ENCODE assay signal across 32 mouse cellular contexts in the genomic region with DNA sequence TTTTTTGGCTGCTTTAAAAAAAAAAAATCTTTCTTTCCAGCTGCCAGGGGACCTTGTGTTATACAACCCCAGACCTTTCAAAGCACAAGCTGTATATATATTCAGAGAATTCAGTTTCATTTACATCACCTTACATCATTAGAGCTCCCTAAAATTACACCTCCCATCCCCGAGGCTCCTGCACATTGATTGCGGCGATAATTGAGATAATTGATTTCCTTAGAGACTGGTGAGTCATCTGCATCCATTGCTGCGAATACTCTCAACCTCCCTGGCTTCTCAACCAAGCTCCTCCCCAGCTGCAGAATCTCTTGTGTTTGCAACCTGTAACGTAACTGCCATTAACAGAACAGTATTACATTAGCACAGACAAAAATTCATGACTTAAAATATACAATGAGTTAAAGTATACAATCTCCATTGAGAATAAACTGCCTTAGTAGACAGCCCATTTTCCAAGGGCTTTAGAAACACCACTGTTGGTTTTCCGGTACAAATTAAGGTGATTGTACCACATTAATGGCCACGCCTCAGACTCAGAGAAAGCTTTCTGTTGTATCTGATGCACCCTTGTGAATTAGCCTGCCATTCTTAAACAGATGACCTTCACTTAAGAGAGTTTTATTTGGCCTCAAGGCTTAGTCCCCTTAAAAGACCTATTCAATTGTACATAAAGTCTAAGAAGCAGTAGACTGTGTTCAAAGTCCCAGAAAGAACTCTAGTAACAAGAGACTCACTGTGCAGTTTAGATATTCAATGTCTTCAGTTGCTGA. TPM values are rescaled to one million over a fixed set of nuclear protein-coding genes. Genes with fewer than 3 reads are reported as not detected.
DNase-seq lines count a peak whose midpoint lies in the region; ATAC-seq and TF ChIP-seq lines count a peak whose summit lies in the region.
"Had no signal": no experiment of that assay in that cellular context is flagged by ENCODE, and none has a peak within 500 bp of the region (broad histone marks: within the 10 kb centered on the region; RNA-seq: fewer than 3 reads in every experiment).

No protein-coding gene starts in this region.

- no peaks in the 10 kb centered on the region for H3K9me3 ChIP-seq in heart, embryonic 10.5 days
- H3K9me3 ChIP-seq in neural tube, embryonic 13.5 days: no peaks in the 10 kb centered on the region
- H3K9me3 ChIP-seq: limb, embryonic 13.5 days; liver, embryonic 12.5 days; midbrain, embryonic 10.5 days had no signal

- ATAC-seq in neural tube, embryonic 13.5 days (ENCODE audit: low read depth): peak; percentile 65
- ATAC-seq: inflammation-experienced regulatory T-cells, adult 6 months; liver, embryonic 12.5 days had no signal

- no peaks in the 10 kb centered on the region for H3K79me2 ChIP-seq in heart, adult 2 months (replicated peaks; ENCODE audit: control insufficient read depth, insufficient read depth, low read length)

- TF ChIP-seq EP300 in heart, adult 2 months (IDR thresholded peaks at IDR 0.05; ENCODE audit: insufficient read depth, low read depth, low read length): no peak

- peak; percentile 22 for DNase-seq in embryo, embryonic 11 days
- DNase-seq in embryo, embryonic 10.5 days (ENCODE audit: low spot score): no peak
- no peak for DNase-seq in heart, adult 2 months
- no peak for DNase-seq in heart, embryonic 10.5 days (ENCODE audit: low spot score)
- DNase-seq in neural tube, embryonic 10.5 days (ENCODE audit: extremely low spot score, low spot score): no peak
- DNase-seq in adrenal gland, adult 2 months: no peak
- no peak for DNase-seq in layer of hippocampus, adult 2 months (ENCODE audit: low spot score in 2 of 2)
- DNase-seq: cerebellum, adult 2 months; cerebellum, postnatal 36 days; gastrocnemius, postnatal 10 days; heart, adult 18-20 months; kidney, adult 18-20 months; kidney, postnatal 4 days; layer of hippocampus, adult 9-11 months; lung, adult 18-20 months; lung, postnatal 10 days; right cerebral cortex, postnatal 14 days had no signal

- TF ChIP-seq POLR2A in heart, adult 2 months (IDR thresholded peaks at IDR 0.05; ENCODE audit: insufficient read depth, low read depth, low read length): no peak

- no peak overlapping the region for H3K4me3 ChIP-seq in heart, adult 2 months
- H3K4me3 ChIP-seq in heart, embryonic 10.5 days: no peak overlapping the region
- H3K4me3 ChIP-seq in neural tube, embryonic 13.5 days: no peak overlapping the region
- no peak overlapping the region for H3K4me3 ChIP-seq in layer of hippocampus, adult 2 months
- H3K4me3 ChIP-seq: limb, embryonic 13.5 days; liver, embryonic 12.5 days; midbrain, embryonic 10.5 days; myocyte had no signal

- H3K27ac ChIP-seq in heart, adult 2 months: peak overlapping the region; percentile 20; the same call in 1 of the 2 replicates
- no peak overlapping the region for H3K27ac ChIP-seq in heart, embryonic 10.5 days
- 0 out of 2 replicates have a peak overlapping the region, but pooled peaks have one; percentile 23 for H3K27ac ChIP-seq in neural tube, embryonic 13.5 days (replicated peaks)
- H3K27ac ChIP-seq in layer of hippocampus, adult 2 months: no peak overlapping the region
- H3K27ac ChIP-seq: limb, embryonic 13.5 days; liver, embryonic 12.5 days had no signal

- H3K4me1 ChIP-seq in heart, adult 2 months (ENCODE audit: control insufficient read depth, insufficient read depth, low read length): peaks cover 7% of the 10 kb centered on the region
- H3K4me1 ChIP-seq in heart, embryonic 10.5 days: no peaks in the 10 kb centered on the region
- H3K4me1 ChIP-seq in neural tube, embryonic 13.5 days (replicated peaks): peaks cover 32% of the 10 kb centered on the region
- H3K4me1 ChIP-seq: limb, embryonic 13.5 days; liver, embryonic 12.5 days had no signal

- no peak overlapping the region for H3K9ac ChIP-seq in heart, adult 2 months (ENCODE audit: low read depth, low read length)
- H3K9ac ChIP-seq in neural tube, embryonic 13.5 days: no peak overlapping the region
- H3K9ac ChIP-seq: limb, embryonic 13.5 days; liver, embryonic 12.5 days had no signal

- 0 out of 2 replicates have a peak overlapping the region, but pooled peaks have one; percentile 11 for H3K4me2 ChIP-seq in neural tube, embryonic 13.5 days
- H3K4me2 ChIP-seq: limb, embryonic 13.5 days; liver, embryonic 12.5 days had no signal

- intact Hi-C loops in heart, adult 2 months (cut with DNase I): no loop called here

- WGBS in heart, adult 2 months: 61% methylated on average over 7 of the region's 7 CpGs
- WGBS in heart, embryonic 10.5 days: 63% methylated on average over 7 of the region's 7 CpGs
- WGBS in neural tube, embryonic 13.5 days: 24% methylated on average over 7 of the region's 7 CpGs

- TF ChIP-seq CTCF in heart, adult 2 months (IDR thresholded peaks at IDR 0.05): no peak
- no peak for TF ChIP-seq CTCF in layer of hippocampus, adult 2 months (conservative IDR thresholded peaks at IDR 0.05)

- no peaks in the 10 kb centered on the region for H3K27me3 ChIP-seq in heart, adult 2 months (ENCODE audit: control insufficient read depth, insufficient read depth, low read length)
- H3K27me3 ChIP-seq in heart, embryonic 10.5 days (ENCODE audit: insufficient read depth, poor library complexity, severe bottlenecking): peaks cover 3% of the 10 kb centered on the region; the same call in 1 of the 2 replicates
- H3K27me3 ChIP-seq in neural tube, embryonic 13.5 days: no peaks in the 10 kb centered on the region

- H3K36me3 ChIP-seq in heart, adult 2 months (ENCODE audit: control insufficient read depth, insufficient read depth, low read length): peaks cover 15% of the 10 kb centered on the region; the same call in 1 of the 2 replicates
- no peaks in the 10 kb centered on the region for H3K36me3 ChIP-seq in heart, embryonic 10.5 days
- no peaks in the 10 kb centered on the region for H3K36me3 ChIP-seq in neural tube, embryonic 13.5 days
- H3K36me3 ChIP-seq: limb, embryonic 13.5 days; liver, embryonic 12.5 days; midbrain, embryonic 10.5 days had no signal

RNA-seq across cellular contexts. Expression of gene Lrrc36, which starts 18.6 kb away (rescaled TPM):
- under 1 TPM; 0.45 to 0.47 TPM for total RNA-seq in heart, adult 2 months (2021)
- 0.67 and 0.94 TPM in 2 replicates for polyA plus RNA-seq in heart, adult 2 months (2012; rRNA removed)
- 0.09 TPM in 1 of 2 replicates, not detected in the other for polyA plus RNA-seq in heart, embryonic 10.5 days (2016; fragmentation: Nextera tagmentation; extraction: Ambion mirVana)
- 0.65 and 0.92 TPM in 2 replicates for polyA plus RNA-seq in neural tube, embryonic 13.5 days (2015; fragmentation: Nextera tagmentation; extraction: Ambion mirVana)
- 1 to 10 TPM; 2.7 to 3.0 TPM for total RNA-seq in adrenal gland, adult 2 months (2021)
- 1.3 and 1.5 TPM in 2 replicates for polyA plus RNA-seq in adrenal gland, adult 2 months (2012; rRNA removed)
- under 1 TPM; 0.42 to 0.84 TPM for total RNA-seq in layer of hippocampus, adult 2 months (2021)
- total RNA-seq: neutrophil, adult 5-6 weeks had no signal
- polyA plus RNA-seq: inflammation-experienced regulatory T-cells, adult 6 months; myocyte had no signal

RNA-seq across cellular contexts. Expression of gene Kctd19, which starts 18.6 kb away (rescaled TPM):
- under 1 TPM; 0.13 to 0.25 TPM for total RNA-seq in heart, adult 2 months (2021)
- polyA plus RNA-seq in heart, adult 2 months (2012; rRNA removed): 0.08 and 0.15 TPM in 2 replicates
- polyA plus RNA-seq in heart, embryonic 10.5 days (2016; fragmentation: Nextera tagmentation; extraction: Ambion mirVana): not detected in 2 replicates
- polyA plus RNA-seq in neural tube, embryonic 13.5 days (2015; fragmentation: Nextera tagmentation; extraction: Ambion mirVana): not detected in 2 replicates
- total RNA-seq in adrenal gland, adult 2 months (2021): not detected
- polyA plus RNA-seq in adrenal gland, adult 2 months (2012; rRNA removed): 0.03 and 0.11 TPM in 2 replicates
- total RNA-seq in layer of hippocampus, adult 2 months (2021): not detected
- total RNA-seq: adrenal gland, postnatal 4 days; heart, adult 18-20 months; left cerebral cortex, adult 18-20 months; left cerebral cortex, postnatal 25 days; neutrophil, adult 5-6 weeks had no signal
- polyA plus RNA-seq: forebrain, embryonic 11.5 days; frontal cortex, adult 2 months; heart, embryonic 14.5 days; inflammation-experienced regulatory T-cells, adult 6 months; kidney, embryonic 16.5 days; limb, embryonic 13.5 days; liver, embryonic 12.5 days; myocyte had no signal

RNA-seq across cellular contexts. Expression of gene Tppp3, which starts 39.4 kb away (rescaled TPM):
- 10 to 100 TPM; 35.0 to 48.8 TPM for total RNA-seq in heart, adult 2 months (2021)
- 73.7 and 89.2 TPM in 2 replicates for polyA plus RNA-seq in heart, adult 2 months (2012; rRNA removed)
- polyA plus RNA-seq in heart, embryonic 10.5 days (2016; fragmentation: Nextera tagmentation; extraction: Ambion mirVana): 25.5 and 28.4 TPM in 2 replicates
- 239 and 296 TPM in 2 replicates for polyA plus RNA-seq in neural tube, embryonic 13.5 days (2015; fragmentation: Nextera tagmentation; extraction: Ambion mirVana)
- total RNA-seq in adrenal gland, adult 2 months (2021): 10 to 100 TPM; 26.2 to 37.5 TPM
- polyA plus RNA-seq in adrenal gland, adult 2 months (2012; rRNA removed): 50.8 and 65.2 TPM in 2 replicates
- total RNA-seq in layer of hippocampus, adult 2 months (2021): 10 to 100 TPM; 36.5 to 36.8 TPM

RNA-seq across cellular contexts. Expression of gene Plekhg4, which starts 58.9 kb away (rescaled TPM):
- under 1 TPM in 1 of 2 experiments, not detected in 1; 0.10 TPM for total RNA-seq in heart, adult 2 months (2021)
- polyA plus RNA-seq in heart, adult 2 months (2012; rRNA removed): 0.20 and 0.29 TPM in 2 replicates
- 0.12 and 0.44 TPM in 2 replicates for polyA plus RNA-seq in heart, embryonic 10.5 days (2016; fragmentation: Nextera tagmentation; extraction: Ambion mirVana)
- 0.60 and 0.62 TPM in 2 replicates for polyA plus RNA-seq in neural tube, embryonic 13.5 days (2015; fragmentation: Nextera tagmentation; extraction: Ambion mirVana)
- under 1 TPM; 0.35 to 0.52 TPM for total RNA-seq in adrenal gland, adult 2 months (2021)
- polyA plus RNA-seq in adrenal gland, adult 2 months (2012; rRNA removed): 0.20 and 0.58 TPM in 2 replicates
- 1 to 10 TPM; 1.7 to 2.2 TPM for total RNA-seq in layer of hippocampus, adult 2 months (2021)
- total RNA-seq: heart, adult 18-20 months; heart, postnatal 25 days; neutrophil, adult 5-6 weeks had no signal
- polyA plus RNA-seq: liver, embryonic 12.5 days had no signal

Comparison
In these comparisons a context has a peak if more than half of its experiments do, and no peak if none do; other contexts are left out.
1. H3K27ac ChIP-seq: peak in heart, adult 2 months (single experiment) and neural tube, embryonic 13.5 days (single experiment); none in heart, embryonic 10.5 days (single experiment) and layer of hippocampus, adult 2 months (single experiment).